Mouse (Mus musculus) kidney, postnatal 10 days (tissue): ENCODE results near the gene Chid1.
A peak's percentile ranks its signal among the peaks of the same experiment; 100 is the strongest.

Source experiments
- DNase-seq: peaks from one replicate; pipeline ENCODE4 v3.0.0; 2021; ENCODE audit warnings: mixed read lengths

The Chid1 gene

GRCm38 (mm10) chr7:141475805-141476158, 63.9 kb downstream of the Chid1 start:
- DNase-seq = peak; percentile 56

GRCm38 (mm10) chr7:141475011-141475804, 64.4 kb downstream of the Chid1 start, which contains the start of the genes Polr2l and Tspan4:
TSS of gene Polr2l (minus strand) at chr7:141475132.
TSS of gene Tspan4 (plus strand) at chr7:141475240.
- peak; percentile 91 for DNase-seq

DNA sequence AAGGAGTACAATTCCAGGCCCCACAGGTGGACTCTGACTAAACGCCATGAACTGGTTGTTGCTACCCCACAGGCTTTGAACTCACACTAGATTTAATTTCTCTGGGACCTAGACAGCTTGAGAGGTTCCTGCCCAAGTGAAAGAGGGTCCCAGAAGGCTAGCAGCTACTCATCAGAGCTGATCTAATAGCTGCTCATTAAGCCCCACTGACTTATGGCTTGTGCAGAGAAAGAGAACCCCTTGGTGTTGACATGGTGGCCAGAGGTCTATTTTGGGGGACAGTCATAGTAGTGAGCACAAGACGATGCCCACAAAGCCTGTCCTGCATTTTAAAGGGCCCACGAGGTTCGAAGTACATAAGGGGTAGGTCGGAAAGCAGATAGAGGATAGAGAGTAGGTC, 65.5 kb downstream of the Chid1 start:
- DNase-seq = no peak

DNA sequence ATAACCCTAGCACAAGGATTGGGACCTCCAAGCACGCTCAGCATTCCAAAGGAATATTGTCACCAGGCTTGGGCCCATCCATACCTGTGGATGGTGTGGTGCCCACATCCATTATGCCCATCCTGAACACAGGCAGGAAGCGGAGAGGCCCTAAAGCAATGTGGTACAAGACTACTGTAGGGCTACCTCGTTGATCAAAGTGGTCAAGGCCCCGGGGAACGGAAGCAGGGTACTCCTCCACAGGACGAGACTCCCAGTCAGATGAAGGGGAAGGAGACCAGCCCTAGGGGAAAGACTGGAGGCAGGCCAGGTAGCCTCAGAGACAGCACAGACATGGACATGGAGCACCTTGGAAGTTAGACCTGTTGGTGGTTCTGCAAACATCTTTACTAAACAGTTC, 66.9 kb downstream of the Chid1 start:
- no peak for DNase-seq

GRCm38 (mm10) chr7:141472226-141472625, 67.4 kb downstream of the Chid1 start:
- no peak for DNase-seq

GRCm38 (mm10) chr7:141471236-141471635, 68.4 kb downstream of the Chid1 start:
- no peak for DNase-seq

DNA sequence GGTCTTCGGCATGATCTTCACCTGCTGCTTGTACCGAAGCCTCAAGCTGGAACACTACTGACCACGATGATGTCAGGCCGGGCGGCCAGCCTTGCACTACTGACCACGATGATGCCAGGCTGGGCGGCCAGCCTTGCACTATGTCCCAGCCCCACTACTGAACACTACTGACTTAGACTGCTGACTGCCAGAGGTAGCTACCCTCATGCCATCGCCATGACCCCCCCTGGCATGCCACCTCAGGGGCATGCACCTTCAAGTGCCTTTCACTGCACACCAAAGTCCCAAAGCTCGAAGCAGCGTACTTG, 69.1 kb downstream of the Chid1 start:
- DNase-seq = no peak

DNA sequence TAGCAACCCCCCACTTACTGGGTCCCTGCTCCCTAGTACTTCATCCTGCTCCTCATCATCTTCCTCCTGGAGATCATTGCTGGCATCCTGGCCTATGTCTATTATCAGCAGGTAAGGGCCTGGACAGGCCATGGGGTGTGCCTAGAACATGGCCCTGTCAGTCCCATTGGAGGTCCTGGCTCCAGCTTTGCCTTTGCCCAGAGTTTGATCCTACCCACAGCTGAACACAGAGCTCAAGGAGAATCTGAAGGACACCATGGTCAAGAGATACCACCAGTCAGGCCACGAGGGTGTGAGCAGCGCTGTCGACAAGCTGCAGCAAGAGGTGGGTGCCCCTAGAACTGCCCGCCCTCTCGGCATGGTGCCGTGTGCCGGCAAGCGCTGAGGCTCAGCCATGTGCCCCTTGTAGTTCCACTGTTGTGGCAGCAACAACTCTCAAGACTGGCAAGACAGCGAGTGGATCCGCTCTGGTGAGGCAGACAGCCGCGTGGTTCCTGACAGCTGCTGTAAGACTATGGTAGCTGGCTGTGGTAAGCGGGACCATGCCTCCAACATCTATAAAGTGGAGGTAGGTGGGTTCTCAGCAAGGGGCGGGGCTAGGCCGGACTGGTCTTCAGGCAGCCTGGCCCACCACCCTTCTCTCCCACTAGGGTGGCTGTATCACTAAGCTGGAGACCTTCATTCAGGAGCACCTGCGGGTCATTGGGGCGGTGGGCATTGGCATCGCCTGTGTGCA, 69.6 kb downstream of the Chid1 start:
- peak; percentile 28 for DNase-seq

GRCm38 (mm10) chr7:141469352-141469751, 70.3 kb downstream of the Chid1 start:
- DNase-seq = peak; percentile 31

DNA sequence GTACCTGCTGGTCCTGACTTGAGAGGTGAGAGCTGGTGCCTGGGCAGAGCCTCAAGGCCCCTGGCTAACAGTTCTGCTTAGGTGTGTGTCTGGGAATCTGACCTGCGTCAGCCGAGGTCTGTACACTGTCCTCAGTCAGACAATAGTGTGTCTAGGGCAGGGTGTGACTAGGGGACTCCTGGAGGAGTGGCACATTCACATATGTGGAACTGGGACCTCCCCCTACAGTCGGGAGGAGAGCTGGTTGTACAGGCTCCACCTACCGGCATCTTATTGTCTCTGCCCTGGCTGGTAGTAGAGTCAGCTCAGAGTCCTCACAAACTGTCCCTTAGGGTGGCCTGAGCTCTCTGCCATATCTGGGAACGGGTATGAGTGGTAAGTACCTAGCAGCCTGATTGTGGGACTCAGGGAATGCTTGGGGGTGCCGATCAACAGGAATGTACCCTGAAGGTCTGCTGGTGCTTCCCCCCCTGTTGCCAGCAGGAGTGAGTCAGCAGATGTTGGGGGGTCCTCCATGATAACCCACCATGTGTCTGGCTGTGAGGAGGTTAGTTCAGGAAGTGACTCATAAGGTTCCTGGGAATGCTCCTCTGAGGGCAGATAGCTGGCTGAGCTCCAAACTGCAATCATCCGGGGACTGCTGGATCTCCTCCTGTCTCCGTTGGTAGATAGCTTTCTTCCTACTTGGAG, 71.0 kb downstream of the Chid1 start:
- DNase-seq = peak; percentile 82

- peak; percentile 62 for DNase-seq
Measured at GRCm38 (mm10) chr7:141468164-141468521, 71.5 kb downstream of the Chid1 start.

GRCm38 (mm10) chr7:141467230-141468030, 72.2 kb downstream of the Chid1 start, which contains the start of gene Cd151:
TSS of gene Cd151 (plus strand) at chr7:141467392.
- peak; percentile 96 for DNase-seq

GRCm38 (mm10) chr7:141466607-141467148, 73.0 kb downstream of the Chid1 start:
- DNase-seq = no peak

DNA sequence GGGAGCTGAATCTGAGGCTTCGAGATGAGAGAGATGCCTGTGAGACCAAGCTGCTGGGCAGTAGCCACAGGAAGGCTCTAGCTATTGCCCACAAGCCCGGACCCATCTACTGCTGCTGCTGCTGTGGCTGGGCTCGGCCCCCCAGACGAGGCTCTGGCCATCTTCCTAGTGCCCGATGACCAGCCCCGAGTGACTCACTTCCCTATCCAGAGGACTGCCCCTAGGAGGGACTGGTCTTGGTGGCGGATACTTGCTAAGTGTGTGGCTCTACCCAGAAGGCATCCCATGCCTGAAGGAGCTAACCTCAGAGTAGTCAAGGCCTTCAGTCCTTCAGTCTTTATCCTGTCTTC, 73.6 kb downstream of the Chid1 start:
- peak; percentile 46 for DNase-seq

- no peak for DNase-seq
Measured at GRCm38 (mm10) chr7:141465388-141466044, 74.1 kb downstream of the Chid1 start.

DNA sequence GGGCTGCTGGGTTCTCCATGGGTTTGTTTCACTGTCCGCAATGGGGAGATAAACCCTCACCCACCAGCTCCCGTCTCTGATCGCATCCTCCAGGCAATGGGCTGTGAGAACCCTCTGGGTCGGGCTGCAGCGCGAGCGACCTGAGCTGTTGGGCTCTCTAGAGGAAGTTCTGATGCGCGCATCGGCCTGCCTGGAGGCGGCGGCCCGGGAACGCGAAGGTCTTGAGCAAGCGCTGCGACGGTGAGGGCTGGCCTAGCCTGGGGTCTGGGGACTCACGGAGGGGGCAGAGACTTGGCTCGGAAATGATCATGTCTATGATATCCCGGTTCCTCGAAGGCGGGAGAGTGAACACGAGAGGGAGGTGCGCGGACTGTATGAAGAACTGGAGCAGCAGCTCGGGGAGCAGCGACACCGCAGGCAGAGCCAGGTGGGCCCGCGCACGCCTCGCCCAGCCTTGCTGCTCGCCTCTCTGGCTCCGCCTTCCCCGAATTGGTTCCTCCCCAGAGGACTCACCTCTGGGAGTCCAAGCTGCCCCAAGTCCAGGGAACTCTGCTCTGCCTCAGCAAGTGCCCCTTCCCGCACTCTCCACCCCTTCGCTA, 75.0 kb downstream of the Chid1 start:
- peak; percentile 76 for DNase-seq

- DNase-seq = peak; percentile 78
Measured at GRCm38 (mm10) chr7:141463824-141464602, 75.6 kb downstream of the Chid1 start.

GRCm38 (mm10) chr7:141462333-141462821, 77.3 kb downstream of the Chid1 start:
- DNase-seq = peak; percentile 64

DNA sequence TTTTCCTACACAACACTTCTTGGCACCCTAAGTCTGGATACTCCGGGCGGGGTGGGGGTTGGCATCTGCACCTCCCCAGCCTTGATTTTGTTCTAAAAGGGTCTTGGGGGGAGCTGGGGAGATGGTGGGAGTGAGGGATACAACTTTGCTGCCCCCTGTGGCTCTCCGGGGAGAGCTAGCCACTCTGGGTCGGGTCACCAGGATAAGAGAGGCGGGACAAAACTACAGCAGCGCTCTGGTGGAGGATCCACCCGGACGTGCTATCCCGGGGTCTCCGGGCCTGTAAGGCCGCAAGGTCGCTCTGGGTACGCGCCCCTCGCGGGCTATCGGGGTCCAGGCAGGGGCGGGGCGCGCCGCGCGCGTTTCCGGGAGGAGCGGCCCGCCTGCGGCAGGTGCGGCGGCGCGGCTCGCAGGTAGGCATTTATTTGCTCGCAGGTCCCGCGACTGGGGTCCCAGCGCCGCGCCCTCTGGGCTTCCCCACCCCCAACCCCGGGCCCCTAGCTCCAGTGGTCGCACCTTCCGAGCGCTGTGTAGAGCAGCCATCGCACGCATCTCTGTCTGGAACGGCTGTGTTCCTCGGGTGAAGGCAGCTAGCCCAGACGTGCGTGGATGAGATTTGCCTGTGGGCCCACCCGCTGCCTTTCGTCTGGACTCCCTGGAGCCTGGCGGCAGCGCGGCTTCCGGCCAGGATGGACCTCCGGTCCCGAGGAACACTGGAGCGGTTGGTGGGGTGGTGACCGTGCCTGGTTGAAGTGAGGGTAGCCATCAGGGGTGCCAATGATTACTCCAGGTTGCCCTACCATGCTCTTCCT, 77.9 kb downstream of the Chid1 start:
- DNase-seq = peak; percentile 67
